Mouse (Mus musculus) kidney, adult 18-20 months (tissue): ENCODE results near the gene Gm42517.

Source experiments
- DNase-seq: peaks from one replicate; pipeline ENCODE4 v3.0.0; 2021

The Gm42517 gene

DNA sequence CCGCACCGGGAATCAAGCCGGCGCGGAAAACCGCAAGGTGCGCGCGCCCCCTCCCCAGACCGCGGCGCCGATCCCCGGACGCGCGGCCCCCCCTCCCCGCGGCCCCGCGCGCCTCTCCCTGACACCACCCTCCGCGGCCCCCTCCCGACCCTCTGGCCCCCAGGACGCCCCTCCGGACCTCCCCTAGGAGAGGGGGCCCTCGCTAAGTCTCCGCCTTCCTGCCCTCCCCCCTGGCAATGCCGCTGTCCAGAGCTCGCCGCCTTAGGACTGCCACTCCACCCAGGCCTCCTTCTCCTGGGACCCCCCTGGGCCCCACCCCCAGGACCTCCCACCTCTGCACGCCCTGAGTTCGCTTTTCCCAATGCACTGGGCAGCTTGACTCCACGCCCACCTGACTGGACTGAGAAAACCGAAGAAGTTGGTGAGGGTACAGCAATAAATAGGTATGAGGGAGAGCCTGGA lies at the start of gene Gm42517:
Gene Gm42517 (minus strand): TSS at position 52 of the 462 bp plus-strand sequence.
- no peak for DNase-seq

DNA sequence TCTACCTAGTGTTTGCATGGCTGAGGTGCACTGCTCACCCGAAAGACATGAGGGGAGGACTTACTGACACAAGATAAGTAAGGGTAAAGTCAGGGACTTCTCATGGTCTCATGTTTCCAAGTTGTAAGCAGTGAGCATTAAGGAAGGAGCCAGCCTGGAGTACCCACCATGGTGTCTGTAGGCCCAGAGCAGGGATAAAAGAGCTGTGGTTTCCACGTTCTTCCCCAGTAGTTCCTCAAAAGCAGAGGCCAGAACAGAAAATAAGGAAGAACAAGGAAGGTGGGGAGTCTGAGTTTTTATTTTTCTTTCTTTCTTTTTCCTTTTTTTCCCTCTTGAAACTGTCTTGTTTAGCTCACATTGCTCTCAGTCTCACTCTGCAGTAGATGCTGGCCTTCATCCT lies 47.0 kb upstream of the Gm42517 start:
- no peak for DNase-seq

DNA sequence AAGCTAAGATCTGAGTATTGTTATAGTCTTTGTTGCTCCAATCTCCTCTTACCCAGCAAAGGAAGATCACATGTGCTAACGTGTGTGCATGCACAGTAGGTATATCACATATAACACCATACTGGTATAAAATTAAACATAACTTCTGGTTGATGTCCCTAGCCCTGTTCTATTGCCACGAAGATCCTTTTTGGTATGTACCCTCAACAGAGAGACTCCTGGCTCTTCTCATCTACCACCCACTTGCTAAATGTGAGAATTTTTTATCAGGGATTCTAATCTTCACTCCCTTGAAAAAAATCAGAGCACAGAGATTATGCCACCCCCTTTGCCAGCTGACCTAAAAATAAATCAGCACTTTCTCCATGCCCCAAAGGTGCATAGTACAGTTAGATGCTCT lies 39.3 kb upstream of the Gm42517 start:
- no peak for DNase-seq

DNA sequence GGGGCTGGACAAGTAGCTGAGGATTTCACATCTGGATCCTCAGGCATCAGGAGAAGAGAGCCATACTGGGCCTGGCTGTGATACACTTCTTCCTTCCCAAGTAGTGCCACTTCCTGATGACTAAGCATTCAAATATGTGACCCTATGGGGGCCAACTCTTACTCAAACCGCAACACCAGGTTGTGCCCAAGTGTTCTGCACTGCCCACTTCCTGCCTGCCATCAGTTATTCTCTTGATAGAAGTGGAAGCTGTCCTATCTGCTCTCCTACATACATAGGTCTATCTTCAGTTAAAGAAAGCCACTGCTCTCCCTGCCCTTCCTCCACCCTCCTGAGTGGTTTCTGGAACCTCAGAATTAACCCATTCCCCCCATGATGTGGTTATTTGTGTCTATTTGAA lies 37.7 kb upstream of the Gm42517 start:
- no peak for DNase-seq

DNA sequence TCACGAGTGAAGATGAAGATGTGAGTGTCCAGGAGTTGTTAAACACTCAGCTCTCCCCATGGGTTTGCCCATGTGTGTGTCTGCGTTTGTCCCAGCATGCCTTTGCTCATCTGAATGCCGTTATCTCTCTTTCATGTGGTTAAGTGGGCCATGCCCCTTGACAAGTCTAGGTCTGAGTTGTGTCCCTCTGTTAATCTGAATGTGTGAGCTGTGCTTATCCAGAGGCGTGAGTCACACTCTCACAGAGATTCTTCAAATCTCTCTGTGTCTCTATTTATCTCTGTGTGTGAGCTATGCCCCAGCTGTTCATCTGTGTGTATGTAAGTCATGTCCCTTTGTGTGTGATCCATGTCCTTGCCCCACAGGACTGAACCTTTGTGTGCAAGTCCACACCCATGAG lies 35.7 kb upstream of the Gm42517 start:
- DNase-seq: no peak

GRCm38 (mm10) chr5:108389744-108390143 lies 22.0 kb upstream of the Gm42517 start:
- DNase-seq: no peak

DNA sequence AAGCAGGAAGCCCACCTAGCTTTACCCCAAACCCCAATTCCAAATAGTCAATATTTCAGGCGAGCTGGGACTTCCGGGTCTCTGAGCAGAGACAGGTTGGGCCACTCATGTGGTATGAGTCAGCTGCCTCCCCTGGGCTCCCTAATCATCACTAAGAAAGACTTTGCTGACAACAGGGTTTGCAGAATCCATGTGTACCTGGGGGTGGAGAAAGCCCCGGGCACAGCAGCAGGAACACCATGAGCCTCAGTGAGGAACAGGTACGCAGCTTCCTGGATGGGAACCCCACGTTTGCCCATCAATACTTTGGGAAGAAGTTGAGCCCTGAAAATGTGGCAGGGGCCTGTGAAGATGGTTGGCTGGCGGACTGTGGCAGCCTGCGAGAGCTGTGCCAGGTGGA lies 20.5 kb upstream of the Gm42517 start, which contains the start of gene Pde6b:
Gene Pde6b (plus strand): TSS at position 191 of the 400 bp plus-strand sequence.
- DNase-seq: no peak

GRCm38 (mm10) chr5:108386449-108386848 lies 18.7 kb upstream of the Gm42517 start:
- DNase-seq: no peak

GRCm38 (mm10) chr5:108385632-108386031 lies 17.9 kb upstream of the Gm42517 start:
- no peak for DNase-seq

DNA sequence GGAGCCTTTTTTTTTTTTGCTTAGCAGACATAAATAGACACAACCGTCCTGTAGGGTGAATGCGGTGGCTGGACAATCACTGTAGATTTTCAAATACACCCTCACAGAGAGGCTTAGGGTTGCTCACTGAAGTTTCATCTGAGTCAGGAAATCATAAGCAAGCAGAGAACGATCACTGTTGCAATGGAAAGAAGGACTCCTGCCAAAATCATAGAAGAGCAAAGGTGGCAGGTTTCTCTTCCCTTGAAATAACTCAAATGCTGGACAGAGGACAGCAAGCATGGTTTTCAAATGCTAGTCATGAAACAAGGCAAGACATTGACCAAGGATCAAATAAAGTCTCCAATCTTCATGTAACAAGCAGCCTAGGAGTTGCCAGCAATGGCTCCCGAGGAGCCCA lies 10.6 kb upstream of the Gm42517 start:
- DNase-seq: no peak

GRCm38 (mm10) chr5:108376059-108376458 lies 8.3 kb upstream of the Gm42517 start:
- DNase-seq: no peak

DNA sequence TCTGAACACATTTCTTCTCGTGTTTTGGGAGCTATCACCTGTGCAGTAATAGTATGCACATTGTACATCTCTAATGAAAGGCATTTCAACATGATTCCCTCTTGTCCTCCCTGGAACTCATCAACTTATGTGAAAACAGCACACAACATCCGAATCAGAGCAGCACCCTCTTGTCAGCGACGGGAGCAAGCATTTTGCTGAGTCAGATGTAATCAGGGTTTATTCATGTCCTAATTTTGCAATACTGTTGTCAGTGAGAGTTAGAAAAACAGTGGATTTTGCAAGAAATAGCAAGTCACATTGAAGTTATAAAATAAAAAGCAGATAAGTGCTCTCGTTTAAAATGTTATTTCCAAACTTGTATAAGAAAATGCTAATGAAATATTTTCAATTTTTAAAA lies 6.4 kb upstream of the Gm42517 start:
- no peak for DNase-seq

DNA sequence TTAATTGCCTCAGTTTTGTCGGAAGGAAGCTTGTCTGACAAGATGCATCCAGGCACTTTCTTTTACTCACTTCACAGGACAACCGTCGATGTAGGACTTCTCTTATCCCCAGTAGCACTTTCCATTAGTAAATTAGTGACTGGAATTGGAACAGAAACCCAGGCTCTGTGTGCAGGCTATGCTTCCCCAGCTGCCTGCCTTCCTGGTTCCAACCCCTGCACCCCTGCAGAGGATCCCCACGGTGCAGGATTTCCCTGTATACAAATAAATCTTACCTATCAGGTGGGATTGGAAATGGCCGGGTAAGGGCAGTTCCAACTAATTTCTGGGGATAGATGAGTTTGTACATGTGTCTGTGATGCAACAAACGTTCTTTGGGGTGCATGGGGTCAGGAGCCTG lies 2.2 kb upstream of the Gm42517 start:
- no peak for DNase-seq

DNA sequence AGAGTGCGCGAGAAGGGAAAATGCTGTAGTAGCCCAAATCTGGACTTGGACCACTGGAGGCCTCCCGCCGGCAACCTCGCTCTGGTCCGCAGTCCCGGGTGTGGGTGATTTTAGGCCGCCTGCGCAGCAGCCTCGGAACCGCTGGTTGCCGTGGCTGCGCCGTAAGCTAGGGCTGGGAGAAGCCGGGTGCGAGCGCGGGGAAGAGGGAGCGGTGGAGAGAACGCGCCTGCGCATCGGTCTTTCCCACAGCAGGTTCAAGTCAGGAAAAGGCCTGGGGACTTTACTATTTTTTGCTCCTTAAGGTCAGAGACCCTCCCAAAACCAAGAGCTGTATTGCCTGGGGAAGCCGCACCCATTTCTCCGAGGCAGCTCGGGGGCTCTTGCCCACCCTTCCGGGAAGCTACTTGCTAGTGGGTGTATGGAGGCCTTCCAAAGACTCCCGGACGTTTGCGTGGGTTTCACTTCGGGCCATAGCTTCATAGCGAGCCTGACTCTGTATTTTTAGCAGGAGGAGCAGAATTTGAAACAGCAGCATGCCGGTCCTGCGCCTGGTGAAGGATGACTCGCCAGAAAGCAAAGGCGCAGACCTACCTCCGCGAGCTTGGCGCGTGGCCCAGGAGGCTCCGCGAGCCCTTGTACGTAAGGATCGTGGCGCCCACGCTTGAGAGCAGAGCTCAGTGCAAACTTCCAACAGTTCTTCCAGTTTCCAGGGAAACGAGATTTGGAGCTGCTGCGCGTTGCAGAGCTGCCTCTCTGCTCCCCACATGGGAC lies 1.3 kb upstream of the Gm42517 start:
- DNase-seq: peak; percentile 27

DNA sequence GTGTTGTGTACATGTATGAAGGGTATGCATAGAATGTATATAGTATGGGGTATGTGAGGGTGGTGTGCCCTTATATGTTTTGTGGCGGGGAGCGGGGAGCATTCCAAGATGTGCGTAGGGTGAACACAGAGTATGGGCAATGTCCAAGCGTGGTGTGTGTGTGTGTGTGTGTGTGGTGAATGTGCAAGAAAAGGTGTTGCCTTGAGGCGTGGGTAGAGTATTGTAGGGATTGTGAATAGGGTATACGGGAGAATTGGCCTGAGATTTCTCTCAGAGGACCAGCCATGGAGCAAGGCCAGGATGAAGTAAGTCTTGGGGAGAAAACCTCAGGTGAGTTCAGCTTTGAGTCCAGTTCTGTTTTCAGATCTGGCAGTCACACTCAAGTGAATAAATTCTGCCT lies 724 bp upstream of the Gm42517 start:
- peak; percentile 5 for DNase-seq

DNA sequence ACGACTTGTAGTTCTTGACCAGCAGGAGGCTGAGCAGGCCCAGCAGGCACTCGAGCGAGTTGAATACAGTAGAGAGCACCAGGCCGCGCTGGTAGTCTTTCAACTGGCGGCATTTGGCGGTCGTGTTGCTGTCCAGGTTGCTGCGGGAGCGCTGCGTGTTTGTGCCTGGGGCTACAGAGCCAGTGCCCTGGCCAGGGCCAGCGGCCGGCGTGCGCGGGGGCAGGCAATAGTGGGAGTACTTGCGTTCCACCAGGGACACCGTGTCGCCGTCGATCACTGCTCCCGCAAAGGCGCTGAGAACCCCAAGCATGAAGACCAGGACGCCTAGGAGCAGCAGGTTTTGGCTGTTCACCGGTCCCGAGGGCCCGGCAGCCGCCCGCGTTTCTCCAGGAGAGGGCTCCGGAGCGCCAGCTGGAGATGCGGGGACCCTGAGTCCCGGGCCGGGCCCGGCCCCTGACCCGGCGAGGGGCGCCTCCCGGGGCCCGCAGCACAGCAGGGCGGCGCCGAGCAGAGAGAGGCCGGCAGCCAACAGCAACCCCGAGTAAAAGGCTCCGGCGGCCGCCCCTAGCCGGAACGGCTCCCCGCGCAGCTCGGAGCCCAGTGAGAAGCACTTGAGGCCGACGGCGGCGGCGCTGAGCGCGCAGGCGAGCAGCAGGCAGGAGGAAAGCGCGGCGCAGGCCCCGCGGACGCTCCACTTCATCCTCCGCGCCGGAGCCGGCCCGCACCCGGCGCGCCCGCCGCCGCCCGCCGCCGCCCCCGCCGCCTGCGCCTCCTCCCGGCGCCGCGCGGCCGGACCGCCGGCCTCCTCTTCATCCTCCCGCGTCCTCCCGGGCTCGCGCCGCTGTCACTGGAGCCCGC lies 509 bp downstream of the Gm42517 start:
- peak; percentile 44 for DNase-seq

GRCm38 (mm10) chr5:108366328-108366983 lies 1.3 kb downstream of the Gm42517 start:
- no peak for DNase-seq

- DNase-seq: no peak
These were observed 5.4 kb downstream of the Gm42517 start for GRCm38 (mm10) chr5:108362330-108362729.

DNA sequence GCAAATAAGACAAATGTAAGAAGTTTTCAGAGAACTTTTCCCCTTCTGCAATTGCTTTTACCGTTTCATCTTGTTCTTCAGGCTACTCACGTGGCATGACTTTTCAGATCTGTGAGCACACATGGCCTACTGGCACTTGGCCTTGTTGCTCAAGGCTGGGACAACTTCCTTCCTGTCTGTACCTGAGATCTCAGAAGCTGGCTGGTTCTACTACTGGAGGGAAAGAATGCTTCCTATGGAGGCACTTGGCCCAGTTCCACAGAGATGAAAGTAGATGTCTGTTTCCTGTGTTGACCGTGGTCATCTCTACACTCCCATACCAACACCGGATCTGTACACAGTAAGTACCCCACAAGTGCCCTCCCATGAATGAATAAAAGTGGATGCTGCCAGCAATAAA lies 7.5 kb downstream of the Gm42517 start:
- no peak for DNase-seq

DNA sequence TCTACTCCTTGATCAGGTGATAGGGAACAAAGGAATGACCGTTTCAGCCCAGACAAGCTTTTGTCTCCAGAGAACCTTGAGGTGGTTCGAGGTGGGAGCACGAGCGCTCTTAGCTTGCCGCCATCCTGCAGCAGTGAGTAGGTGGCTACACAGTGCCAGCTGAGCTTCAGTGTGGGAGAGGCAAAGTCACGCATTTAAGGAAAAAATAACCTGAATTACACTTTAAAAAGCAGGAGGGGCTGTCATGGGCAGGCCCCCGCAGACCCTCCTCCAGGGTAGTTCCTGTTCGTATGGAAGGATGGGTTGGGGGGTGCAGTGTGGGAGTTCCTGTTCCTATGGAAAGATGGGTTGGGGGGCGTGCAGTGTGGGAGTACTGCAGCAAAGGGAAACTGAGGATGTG lies 8.2 kb downstream of the Gm42517 start:
- DNase-seq: no peak

DNA sequence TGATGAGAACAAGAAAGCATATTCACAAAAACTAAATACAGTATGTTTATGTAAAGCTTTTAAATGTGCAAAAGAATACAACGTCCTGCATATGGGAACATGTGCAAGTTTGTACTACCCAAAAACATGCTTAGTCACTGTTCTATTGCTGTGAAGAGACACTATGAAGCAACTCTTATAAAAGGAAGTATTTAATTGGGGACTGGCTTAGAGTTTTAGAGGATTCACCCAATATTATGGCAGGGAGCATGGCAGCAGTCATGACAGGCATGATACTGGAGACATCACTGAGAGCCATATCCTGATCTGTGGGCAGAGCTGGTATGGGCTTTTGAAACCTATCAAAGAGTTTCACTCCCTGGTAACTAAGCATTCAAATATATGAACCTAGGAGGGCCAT lies 9.9 kb downstream of the Gm42517 start:
- DNase-seq: no peak

DNA sequence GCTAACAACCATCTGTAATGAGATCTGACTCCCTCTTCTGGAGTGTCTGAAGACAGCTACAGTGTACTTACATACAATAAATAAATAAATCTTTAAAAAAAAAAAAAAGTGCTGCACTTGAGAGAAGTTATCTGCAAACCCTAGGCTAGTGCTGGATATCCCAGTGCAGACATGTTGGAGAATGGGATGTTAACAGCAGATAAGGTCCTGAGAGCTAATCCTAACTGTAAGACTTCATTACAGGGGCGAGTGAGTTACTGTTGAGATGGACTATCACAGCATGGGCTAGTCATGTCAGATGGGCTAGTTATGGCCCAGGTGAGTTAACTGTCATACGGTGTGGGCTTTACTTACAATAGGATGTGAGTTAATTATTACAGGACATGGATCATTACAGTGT lies 13.7 kb downstream of the Gm42517 start:
- DNase-seq: no peak

DNA sequence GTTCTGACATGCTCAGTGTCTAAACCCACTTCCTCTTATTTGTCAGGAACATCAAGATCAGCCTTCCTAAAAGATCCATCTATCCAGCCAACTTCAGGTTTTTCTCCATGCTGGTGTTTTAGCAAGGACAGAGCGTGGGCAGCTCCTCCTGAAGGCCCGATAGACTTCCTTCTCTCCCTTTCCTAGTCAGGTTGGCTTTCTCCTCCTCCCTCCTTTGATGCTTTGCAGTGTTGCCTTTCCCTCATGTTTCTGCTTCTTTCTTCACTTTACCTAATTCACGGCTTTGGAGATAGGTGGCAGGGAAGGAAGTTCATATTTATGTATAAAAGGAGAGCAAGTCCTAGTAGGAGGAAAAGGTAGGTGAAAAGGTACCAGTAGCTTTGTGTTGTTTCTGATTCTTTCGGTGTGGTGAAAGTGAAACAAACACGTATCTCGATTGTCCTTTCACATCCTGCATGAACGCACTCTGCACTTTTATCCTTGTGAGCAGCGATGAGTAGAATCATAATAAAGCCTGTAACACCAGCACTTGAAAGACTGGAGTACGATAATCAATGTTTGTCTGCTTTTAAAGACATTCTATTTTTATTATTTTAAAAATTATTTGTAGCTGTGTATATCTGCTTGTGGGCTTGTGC lies 18.1 kb downstream of the Gm42517 start:
- no peak for DNase-seq
